Mouse (Mus musculus) cerebellum, adult 9-11 months (tissue): Measurements from ENCODE around the gene Srsf7.

Experiments used
- DNase-seq: peaks from one replicate; pipeline ENCODE4 v3.0.0; 2022

Srsf7 gene

GRCm38 (mm10) chr17:80152767-80153630, 54.1 kb downstream of the Srsf7 start:
- DNase-seq = no peak

- DNase-seq = no peak
These were observed 55.8 kb downstream of the Srsf7 start for GRCm38 (mm10) chr17:80151353-80151752.
